Mouse (Mus musculus): ENCODE results near the gene Slc22a4.
"Not testable (repeated sequence)": the region's sequence is repeated elsewhere in the genome, so short reads cannot be mapped to it uniquely, and the experiment has no call there.

The Slc22a4 gene

DNA sequence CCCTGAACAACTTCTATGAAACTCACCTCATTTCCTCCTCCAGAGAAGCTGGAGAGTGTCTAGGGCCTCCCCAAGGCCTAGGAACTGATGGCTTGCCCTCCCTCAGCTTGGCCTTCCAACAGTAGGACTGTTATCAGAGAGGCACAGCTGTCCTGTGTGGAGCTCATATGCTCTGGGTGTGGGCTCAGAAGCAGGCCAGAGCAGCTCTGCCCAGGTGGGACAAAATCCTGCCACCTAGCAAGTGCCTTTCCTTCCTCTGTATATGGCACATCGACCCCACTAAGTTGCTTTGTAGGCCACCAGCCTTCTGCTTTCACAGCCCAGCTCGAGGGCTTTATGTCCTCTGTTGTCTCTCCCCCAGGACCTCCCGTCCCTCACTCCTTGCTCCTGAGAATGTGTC lies 23.2 kb downstream of the Slc22a4 start:
- DNase-seq (ENCODE audit: low spot score in 2 of 2) = no peak

DNA sequence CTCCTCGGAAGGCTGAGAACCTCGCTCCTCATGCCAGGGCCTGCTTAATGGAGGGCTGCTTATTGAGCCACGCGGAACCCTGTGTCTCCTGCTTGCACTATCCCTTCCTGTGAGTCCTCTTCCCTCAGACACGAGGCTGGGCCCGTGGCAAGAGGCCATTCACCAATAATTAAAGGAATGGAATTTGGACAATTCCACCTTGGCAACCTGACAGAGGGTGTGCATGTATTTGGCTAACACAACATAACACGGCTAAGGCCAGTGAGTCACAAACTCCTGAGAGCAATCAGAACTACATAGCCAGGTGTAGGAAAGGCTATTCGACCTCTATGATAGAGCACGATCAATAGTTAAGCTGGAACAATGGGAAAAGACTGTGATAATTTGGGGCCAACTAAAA lies 23.7 kb downstream of the Slc22a4 start:
- no peak for DNase-seq (ENCODE audit: low spot score in 2 of 2)

- peak in 1 of 2 experiments; percentile 28 for DNase-seq (ENCODE audit: low spot score in 2 of 2)
Measured at GRCm38 (mm10) chr11:54002761-54003717, 24.9 kb downstream of the Slc22a4 start.

- peak in 1 of 2 experiments; percentile 78 for DNase-seq (ENCODE audit: low spot score in 2 of 2)
Measured at GRCm38 (mm10) chr11:54002147-54002760, 25.6 kb downstream of the Slc22a4 start.

DNA sequence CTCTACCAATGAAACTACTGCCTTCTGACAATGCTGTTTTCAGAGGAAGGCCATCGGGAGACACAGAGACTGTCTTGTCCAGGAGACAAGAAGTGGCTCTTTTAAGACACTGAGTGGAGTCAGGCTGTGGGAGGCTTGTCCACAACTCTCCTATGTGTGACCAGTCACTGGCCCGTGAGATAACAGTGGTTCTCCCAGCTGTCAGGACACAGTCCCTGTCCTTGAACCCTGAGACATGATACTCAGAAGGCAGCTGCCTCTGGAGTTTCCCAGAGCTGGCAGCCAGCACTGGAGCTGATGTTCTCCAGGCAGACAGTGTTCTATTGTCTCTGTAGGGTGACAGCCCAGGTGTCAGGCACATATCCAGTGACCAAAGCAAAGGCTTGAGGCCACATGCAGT lies 30.2 kb downstream of the Slc22a4 start:
- no peak for DNase-seq (ENCODE audit: low spot score in 2 of 2)

GRCm38 (mm10) chr11:53992264-53992663 lies 35.6 kb downstream of the Slc22a4 start:
- DNase-seq (ENCODE audit: low spot score in 2 of 2) = no peak

GRCm38 (mm10) chr11:53989232-53989631 lies 38.7 kb downstream of the Slc22a4 start:
- DNase-seq (ENCODE audit: low spot score in 2 of 2) = no peak

DNA sequence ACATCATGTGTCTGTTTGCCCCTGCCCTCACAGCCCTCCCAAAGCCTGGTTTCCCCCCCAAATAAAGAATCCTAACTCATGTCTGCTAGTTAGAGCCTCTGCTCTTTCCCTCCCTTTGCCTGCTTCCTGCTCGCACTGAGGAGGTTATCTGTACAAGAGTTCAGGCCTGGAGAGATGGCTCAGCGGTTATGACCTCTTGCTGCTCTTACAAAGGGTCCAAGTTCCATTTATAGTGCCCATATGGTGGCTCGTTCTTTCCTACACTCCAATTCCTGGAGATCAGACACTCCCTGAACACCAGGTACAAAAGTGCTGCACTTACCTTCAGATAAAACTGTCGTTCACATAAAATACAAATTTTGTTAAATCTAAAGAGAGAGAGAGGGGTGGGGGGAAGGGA lies 39.8 kb downstream of the Slc22a4 start:
- no peak for DNase-seq (ENCODE audit: low spot score in 2 of 2)

DNA sequence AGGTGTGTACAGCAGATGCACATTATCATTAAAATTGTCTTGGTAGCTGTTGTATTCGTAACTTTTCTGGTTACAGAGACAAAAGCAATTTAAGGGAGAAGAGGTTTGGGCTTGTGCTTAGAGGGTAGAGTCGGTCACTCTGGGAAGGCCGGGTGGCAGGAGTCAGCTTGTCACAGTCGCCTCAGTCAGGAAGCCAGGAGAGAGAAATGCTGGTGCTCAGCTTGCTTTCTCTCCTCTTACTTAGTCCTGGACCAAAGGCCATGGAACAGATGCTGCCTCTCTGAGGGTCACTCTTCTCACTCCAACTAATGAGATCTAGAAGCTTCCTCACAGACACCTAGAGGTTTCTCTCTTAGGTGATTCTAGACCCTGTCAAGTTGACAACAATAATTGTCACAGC lies 46.5 kb downstream of the Slc22a4 start:
- DNase-seq (ENCODE audit: low spot score in 2 of 2) = no peak

- peak in 1 of 2 experiments; percentile 35 for DNase-seq (ENCODE audit: low spot score in 2 of 2)
Measured at GRCm38 (mm10) chr11:53979788-53980621, 47.9 kb downstream of the Slc22a4 start, which contains the start of gene Slc22a21. Gene Slc22a21 (minus strand): TSS chr11:53980332.

DNA sequence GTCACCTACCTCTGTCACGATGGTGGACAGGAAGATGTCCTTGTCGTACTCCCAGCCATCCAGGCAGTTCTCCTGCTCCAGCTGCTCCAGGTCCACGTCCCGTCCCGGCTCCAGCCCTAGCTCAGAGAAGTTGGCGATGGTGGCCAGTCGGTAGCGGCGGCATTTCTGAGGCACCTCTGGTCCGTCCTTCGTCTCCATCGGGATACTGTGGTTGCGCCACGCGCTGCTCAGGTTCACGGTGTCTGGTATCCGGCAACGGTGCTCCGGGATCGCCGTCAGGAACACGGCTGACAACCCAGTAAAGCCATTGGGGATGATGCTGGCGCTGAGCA lies 48.5 kb downstream of the Slc22a4 start:
- not testable (repeated sequence) for DNase-seq (ENCODE audit: low spot score in 2 of 2)

DNA sequence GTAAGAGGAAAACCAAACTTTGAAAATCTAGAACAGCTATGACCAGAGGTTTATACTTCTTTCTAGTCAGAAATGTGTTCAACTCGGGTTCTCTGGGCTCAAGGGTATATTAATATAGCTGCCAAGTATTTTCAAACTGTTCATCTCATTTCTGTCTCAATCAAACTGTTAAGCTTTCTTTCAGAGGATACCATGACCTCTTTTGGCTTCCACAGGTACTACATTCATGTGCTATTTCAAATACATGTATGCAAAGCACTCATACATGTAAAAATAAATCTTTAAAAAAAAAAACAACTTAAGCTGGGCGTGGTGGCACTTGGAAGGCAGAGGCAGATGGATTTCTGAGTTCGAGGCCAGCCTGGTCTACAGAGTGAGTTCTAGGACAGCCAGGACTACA lies 50.2 kb downstream of the Slc22a4 start:
- DNase-seq (ENCODE audit: low spot score in 2 of 2) = no peak

GRCm38 (mm10) chr11:53975559-53975958 lies 52.3 kb downstream of the Slc22a4 start:
- DNase-seq (ENCODE audit: low spot score in 2 of 2) = no peak

DNA sequence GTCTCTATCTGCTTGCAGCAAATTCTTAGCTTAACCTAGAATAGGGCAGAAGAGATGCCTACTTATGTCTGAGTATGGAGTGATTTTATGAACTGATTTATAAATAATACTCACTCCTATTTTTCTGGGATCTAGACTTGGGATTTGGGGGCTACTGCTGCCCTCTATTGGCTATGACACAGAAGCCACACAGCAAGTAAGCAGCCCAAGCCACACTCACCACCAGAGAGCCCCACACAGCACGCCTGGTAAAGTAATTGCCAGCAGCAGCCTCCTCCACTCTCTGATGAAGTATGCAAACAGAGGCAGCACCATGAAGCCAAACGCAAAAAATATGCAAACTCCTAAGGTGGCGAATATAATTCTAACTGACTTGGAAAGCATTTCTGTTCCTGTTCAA lies 68.9 kb downstream of the Slc22a4 start:
- no peak for DNase-seq (ENCODE audit: low spot score in 2 of 2)

GRCm38 (mm10) chr11:53958176-53958575 lies 69.7 kb downstream of the Slc22a4 start:
- DNase-seq (ENCODE audit: low spot score in 2 of 2) = not testable (repeated sequence)

- no peak for DNase-seq (ENCODE audit: low spot score in 2 of 2)
Measured at GRCm38 (mm10) chr11:53956636-53957035, 71.3 kb downstream of the Slc22a4 start.

DNA sequence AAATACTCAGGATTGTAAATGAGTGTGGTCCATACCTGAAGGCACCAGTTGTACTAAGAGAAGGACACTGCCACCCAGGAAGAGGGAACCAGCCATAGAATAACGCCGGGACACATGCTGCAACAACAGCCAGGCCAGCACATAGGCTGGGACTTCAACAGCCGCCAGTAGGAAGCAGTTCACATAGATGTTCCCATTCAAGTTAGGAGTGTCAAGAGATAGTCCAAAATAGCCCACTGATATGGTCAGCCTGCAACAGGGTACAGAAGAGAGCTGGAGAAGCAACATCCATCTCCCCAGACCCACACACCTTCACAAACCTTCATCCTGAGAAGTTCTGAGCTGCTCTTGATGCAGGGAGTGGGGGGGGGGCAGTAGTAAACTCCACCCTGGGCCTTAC lies 73.2 kb downstream of the Slc22a4 start:
- DNase-seq (ENCODE audit: low spot score in 2 of 2) = no peak

DNA sequence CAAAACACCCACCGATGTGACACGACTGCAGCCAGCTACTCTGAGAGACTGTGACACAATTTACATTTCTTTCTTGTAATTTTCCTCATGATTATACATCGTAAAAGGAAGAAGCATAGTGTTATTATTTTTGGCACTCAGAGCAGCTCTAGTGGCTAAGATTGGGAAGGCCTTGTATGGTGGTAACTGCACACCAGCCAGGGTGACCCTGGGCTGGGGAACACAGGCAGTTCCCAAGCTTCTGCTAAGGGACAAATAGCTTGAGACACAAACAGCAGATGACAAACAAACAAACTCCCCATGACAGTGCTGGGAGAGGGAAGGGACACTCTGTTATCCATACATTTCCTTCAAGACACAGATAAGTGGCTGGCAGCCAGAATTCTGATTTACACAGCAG lies 77.8 kb downstream of the Slc22a4 start:
- DNase-seq (ENCODE audit: low spot score in 2 of 2) = not testable (repeated sequence)

Measured in left cerebral cortex, adult 9 months (tissue).